Mouse (Mus musculus) cortical plate, adult 2 months (tissue): ENCODE data around the gene Hagh. TPM values are rescaled to one million over a fixed set of nuclear protein-coding genes. Genes with fewer than 3 reads are reported as not detected.
A peak's percentile ranks its signal among the peaks of the same experiment; 100 is the strongest.

ENCODE experiments used
- H3K27ac ChIP-seq: fragments of 200-500 bp; 2 replicates; pipeline ENCODE4 v1.5.1; 2012; ENCODE audit warnings: low read length, control low read depth, inconsistent platforms; ENCODE audit not compliant: insufficient read depth
- H3K4me1 ChIP-seq: fragments of 200-500 bp; 2 replicates; pipeline ENCODE4 v1.6.1; 2011; ENCODE audit warnings: low read length; ENCODE audit not compliant: control insufficient read depth, insufficient read depth
- H3K4me3 ChIP-seq: fragments of 200-500 bp; 2 replicates; pipeline ENCODE4 v1.5.1; 2011; ENCODE audit warnings: mild to moderate bottlenecking, low read length, control low read depth; ENCODE audit not compliant: insufficient read depth
- CTCF ChIP-seq: fragments of 200-500 bp; IDR thresholded peaks from 2 replicates; pipeline ENCODE4 v1.5.1; 2011; ENCODE audit warnings: mild to moderate bottlenecking, control low read depth, low read length; ENCODE audit not compliant: insufficient read depth; ENCODE audit errors: extremely low read depth
- POLR2A ChIP-seq: fragments of 200-500 bp; IDR thresholded peaks from 2 replicates; pipeline ENCODE4 v1.6.1; 2011; ENCODE audit warnings: mild to moderate bottlenecking, low read length, control low read depth; ENCODE audit not compliant: insufficient read depth; ENCODE audit errors: extremely low read depth
- polyA plus RNA-seq: library from polyadenylated mRNA; depleted of rRNA; stranded (reverse); fragments of >200 nt; gene quantifications from 2 replicates; pipeline ENCODE4 v1.2.3, GENCODE M21; 2012; rRNA removed

Gene Hagh
- polyA plus RNA-seq, 1 experiment: 138 TPM

GRCm38 (mm10) chr17:24897600-24897999, 57.7 kb downstream of the Hagh start:
- H3K4me3 ChIP-seq: peak overlapping the region; percentile 80
- H3K4me1 ChIP-seq: peaks cover 5% of the 10 kb centered on the region; the same call in 1 of the 2 replicates
- H3K27ac ChIP-seq: no peak overlapping the region
- no peak for TF ChIP-seq CTCF
- TF ChIP-seq POLR2A: peak; percentile 16; the same call in 1 of the 2 replicates

GRCm38 (mm10) chr17:24898041-24898854, 58.3 kb downstream of the Hagh start:
- Histone ChIP-seq H3K4me1 (peaks cover 5% of the 10 kb centered on the region; the same call in 1 of the 2 replicates), H3K4me3 (peak overlapping the region; percentile 80; the same call in 1 of the 2 replicates), H3K27ac (no peak overlapping the region)
- TF ChIP-seq CTCF: no peak
- TF ChIP-seq POLR2A: no peak; the same call in 1 of the 2 replicates

GRCm38 (mm10) chr17:24899153-24899552, 59.2 kb downstream of the Hagh start:
- Histone ChIP-seq H3K4me1 (peaks cover 5% of the 10 kb centered on the region; the same call in 1 of the 2 replicates), H3K4me3 (no peak overlapping the region), H3K27ac (no peak overlapping the region)
- TF ChIP-seq POLR2A: no peak
- TF ChIP-seq CTCF: no peak

GRCm38 (mm10) chr17:24900014-24900413, 60.1 kb downstream of the Hagh start:
- H3K4me3 ChIP-seq: no peak overlapping the region
- TF ChIP-seq POLR2A (no peak), CTCF (no peak)
- H3K27ac ChIP-seq: no peak overlapping the region
- peaks cover 5% of the 10 kb centered on the region; the same call in 1 of the 2 replicates for H3K4me1 ChIP-seq

GRCm38 (mm10) chr17:24902124-24902523, 62.2 kb downstream of the Hagh start:
- TF ChIP-seq CTCF (no peak), POLR2A (no peak)
- Histone ChIP-seq H3K4me3 (no peak overlapping the region), H3K27ac (no peak overlapping the region), H3K4me1 (peaks cover 3% of the 10 kb centered on the region; the same call in 1 of the 2 replicates)

GRCm38 (mm10) chr17:24902671-24903474, 62.9 kb downstream of the Hagh start:
- Histone ChIP-seq H3K4me1 (0 out of 2 replicates have a peak, but pooled peaks cover 2% of the 10 kb centered on the region), H3K27ac (no peak overlapping the region), H3K4me3 (no peak overlapping the region)
- TF ChIP-seq CTCF: peak; percentile 16; the same call in 1 of the 2 replicates
- no peak for TF ChIP-seq POLR2A

- H3K4me3 ChIP-seq: no peak overlapping the region
Measured at GRCm38 (mm10) chr17:24903767-24904166, 63.8 kb downstream of the Hagh start.

GRCm38 (mm10) chr17:24907591-24907990, 67.6 kb downstream of the Hagh start:
- no peak for TF ChIP-seq POLR2A
- TF ChIP-seq CTCF: no peak
- Histone ChIP-seq H3K4me1 (no peaks in the 10 kb centered on the region), H3K4me3 (no peak overlapping the region), H3K27ac (no peak overlapping the region)

More at GRCm38 (mm10) chr17:24903767-24904166, 63.8 kb downstream of the Hagh start:
- H3K27ac ChIP-seq: no peak overlapping the region
- 0 out of 2 replicates have a peak, but pooled peaks cover 2% of the 10 kb centered on the region for H3K4me1 ChIP-seq
- TF ChIP-seq POLR2A: no peak
- no peak for TF ChIP-seq CTCF

- Histone ChIP-seq H3K27ac (no peak overlapping the region), H3K4me3 (no peak overlapping the region), H3K4me1 (no peaks in the 10 kb centered on the region)
- no peak for TF ChIP-seq POLR2A
- TF ChIP-seq CTCF: no peak
Measured at GRCm38 (mm10) chr17:24913984-24914383, 74.0 kb downstream of the Hagh start.

Other genes starting within 250 kb of the Hagh start
- 163 and 192 TPM in 2 replicates for gene Tsc2, start 207.5 kb upstream of the Hagh start, polyA plus RNA-seq
- gene Nthl1, start 207.5 kb upstream of the Hagh start, polyA plus RNA-seq: 9.7 and 10.8 TPM in 2 replicates
- 68.2 and 69.0 TPM in 2 replicates for gene Slc9a3r2, start 189.8 kb upstream of the Hagh start, polyA plus RNA-seq
- gene Npw, start 181.7 kb upstream of the Hagh start, polyA plus RNA-seq: 0.34 and 0.50 TPM in 2 replicates
- gene Zfp598, start 170.5 kb upstream of the Hagh start, polyA plus RNA-seq: 53.5 and 53.6 TPM in 2 replicates
- gene Syngr3, start 150.2 kb upstream of the Hagh start, polyA plus RNA-seq: 177 and 184 TPM in 2 replicates
- 21.1 and 21.5 TPM in 2 replicates for gene Gfer, start 144.0 kb upstream of the Hagh start, polyA plus RNA-seq
- 5.2 and 6.4 TPM in 2 replicates for gene Noxo1, start 143.9 kb upstream of the Hagh start, polyA plus RNA-seq
- 53.0 and 53.7 TPM in 2 replicates for gene Tbl3, start 132.5 kb upstream of the Hagh start, polyA plus RNA-seq
- gene Rnf151, start 122.1 kb upstream of the Hagh start, polyA plus RNA-seq: 0.32 and 0.33 TPM in 2 replicates
- gene Rps2, start 122.0 kb upstream of the Hagh start, polyA plus RNA-seq: 980 and 1,011 TPM in 2 replicates
- gene Ndufb10, start 115.7 kb upstream of the Hagh start, polyA plus RNA-seq: 428 and 431 TPM in 2 replicates
- gene Rpl3l, start 112.3 kb upstream of the Hagh start, polyA plus RNA-seq: 0.48 and 0.57 TPM in 2 replicates
- 47.3 and 53.0 TPM in 2 replicates for gene Msrb1, start 103.5 kb upstream of the Hagh start, polyA plus RNA-seq
- 0.29 and 0.44 TPM in 2 replicates for gene Hs3st6, start 87.2 kb upstream of the Hagh start, polyA plus RNA-seq
- not detected in 2 replicates for gene Meiob, start 35.9 kb upstream of the Hagh start, polyA plus RNA-seq
- gene Fahd1, start 10.2 kb downstream of the Hagh start, polyA plus RNA-seq: 21.8 and 25.1 TPM in 2 replicates
- not detected in 2 replicates for gene Igfals, start 25.9 kb downstream of the Hagh start, polyA plus RNA-seq
- gene Nubp2, start 46.2 kb downstream of the Hagh start, polyA plus RNA-seq: 24.6 and 27.3 TPM in 2 replicates
- gene Spsb3, start 46.5 kb downstream of the Hagh start, polyA plus RNA-seq: 91.9 and 92.7 TPM in 2 replicates
- 62.4 and 65.0 TPM in 2 replicates for gene Eme2, start 54.9 kb downstream of the Hagh start, polyA plus RNA-seq
- gene Mrps34, start 55.0 kb downstream of the Hagh start, polyA plus RNA-seq: 115 and 117 TPM in 2 replicates
- gene Nme3, start 56.4 kb downstream of the Hagh start, polyA plus RNA-seq: 94.5 and 94.7 TPM in 2 replicates
- 328 and 355 TPM in 2 replicates for gene Mapk8ip3, start 96.8 kb downstream of the Hagh start, polyA plus RNA-seq
- gene Jpt2, start 120.5 kb downstream of the Hagh start, polyA plus RNA-seq: 4.5 and 6.2 TPM in 2 replicates
- gene Cramp1l, start 175.6 kb downstream of the Hagh start, polyA plus RNA-seq: 22.0 and 23.1 TPM in 2 replicates
- 22.2 and 22.7 TPM in 2 replicates for gene Ift140, start 175.9 kb downstream of the Hagh start, polyA plus RNA-seq
- gene Tmem204, start 243.4 kb downstream of the Hagh start, polyA plus RNA-seq: 17.8 and 19.4 TPM in 2 replicates